Mouse (Mus musculus) frontal cortex, postnatal 25 days (tissue): Measurements from ENCODE around the gene Ccnd2.

Experiments
- DNase-seq, 2 experiments: peaks; one replicate each; pipeline ENCODE4 v3.0.0; 2022; ENCODE audit warnings: low spot score in 2 of 2

The Ccnd2 gene

GRCm38 (mm10) chr6:127108368-127109060 lies 43.5 kb downstream of the Ccnd2 start:
- DNase-seq, result no peak

GRCm38 (mm10) chr6:127107413-127107812 lies 44.6 kb downstream of the Ccnd2 start:
- DNase-seq, result no peak

- DNase-seq, result no peak
Measured at GRCm38 (mm10) chr6:127106726-127107125, 45.3 kb downstream of the Ccnd2 start.

DNA sequence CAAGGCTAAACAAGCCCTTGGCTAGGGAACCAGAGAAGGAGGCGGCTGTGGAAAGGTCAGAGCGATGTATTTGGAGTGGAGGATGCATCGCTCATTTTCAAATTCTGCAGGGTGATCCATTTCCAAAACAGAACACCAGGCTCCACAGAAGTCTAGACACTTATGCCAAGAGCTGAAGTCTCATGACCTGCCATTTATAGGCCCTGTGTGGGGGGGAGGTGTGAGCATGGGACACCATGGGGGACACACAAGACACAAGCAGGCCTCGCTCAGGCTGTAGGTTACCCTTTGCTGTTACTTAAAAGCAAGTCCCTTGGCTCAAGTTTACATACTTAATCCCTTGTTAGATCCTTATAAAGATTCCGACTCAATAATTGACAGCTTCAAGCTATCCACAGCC lies 45.8 kb downstream of the Ccnd2 start:
- DNase-seq, result no peak

DNA sequence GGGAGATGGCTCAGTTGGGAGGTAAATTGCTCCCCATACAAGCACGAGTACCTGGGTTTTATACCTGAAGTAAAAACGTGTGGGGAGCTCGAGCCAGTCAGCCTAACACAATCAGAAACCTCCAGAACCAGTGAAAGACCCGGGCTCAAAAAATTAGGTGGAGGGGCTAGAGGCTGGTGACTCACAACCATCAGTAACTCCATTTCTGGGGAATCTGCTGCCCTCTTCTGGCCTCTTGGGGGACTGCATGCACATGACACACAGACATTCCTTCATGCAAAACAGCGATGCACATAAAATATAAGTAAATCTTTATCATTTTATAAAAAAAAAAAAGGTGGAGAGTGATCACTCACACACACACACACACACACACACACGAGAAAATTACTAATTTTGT lies 46.9 kb downstream of the Ccnd2 start:
- peak in 1 of 2 experiments; percentile 39 for DNase-seq

DNA sequence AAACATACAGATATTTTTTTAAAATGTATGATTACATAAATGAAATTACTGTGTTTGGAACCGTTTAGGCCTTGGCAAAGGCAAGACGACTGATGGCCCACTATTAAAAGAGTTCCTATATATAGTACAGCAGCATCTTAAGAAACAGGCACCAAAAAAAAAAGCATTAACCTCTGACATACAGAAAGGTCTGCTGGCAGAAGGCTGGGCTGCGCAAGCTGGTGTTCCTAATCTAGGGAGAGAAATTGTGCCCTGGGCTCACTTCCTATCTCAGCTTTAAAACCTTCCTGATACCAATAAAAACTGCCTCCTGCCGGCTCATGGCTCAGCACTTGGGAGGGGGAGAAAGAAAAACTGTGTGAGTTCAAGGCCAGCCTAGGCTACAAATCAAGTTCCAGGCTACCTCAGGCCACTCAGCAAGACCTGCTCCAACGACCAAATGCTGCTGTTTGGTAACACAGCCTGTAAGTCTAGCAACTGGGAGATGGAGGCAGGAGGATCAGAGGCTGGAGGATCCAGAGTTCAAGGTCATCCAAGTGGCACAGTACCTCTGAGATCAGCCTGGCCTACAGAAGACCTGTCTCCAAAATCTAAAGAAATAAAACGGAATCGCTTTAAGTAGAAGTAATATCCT lies 47.5 kb downstream of the Ccnd2 start:
- no peak for DNase-seq

DNA sequence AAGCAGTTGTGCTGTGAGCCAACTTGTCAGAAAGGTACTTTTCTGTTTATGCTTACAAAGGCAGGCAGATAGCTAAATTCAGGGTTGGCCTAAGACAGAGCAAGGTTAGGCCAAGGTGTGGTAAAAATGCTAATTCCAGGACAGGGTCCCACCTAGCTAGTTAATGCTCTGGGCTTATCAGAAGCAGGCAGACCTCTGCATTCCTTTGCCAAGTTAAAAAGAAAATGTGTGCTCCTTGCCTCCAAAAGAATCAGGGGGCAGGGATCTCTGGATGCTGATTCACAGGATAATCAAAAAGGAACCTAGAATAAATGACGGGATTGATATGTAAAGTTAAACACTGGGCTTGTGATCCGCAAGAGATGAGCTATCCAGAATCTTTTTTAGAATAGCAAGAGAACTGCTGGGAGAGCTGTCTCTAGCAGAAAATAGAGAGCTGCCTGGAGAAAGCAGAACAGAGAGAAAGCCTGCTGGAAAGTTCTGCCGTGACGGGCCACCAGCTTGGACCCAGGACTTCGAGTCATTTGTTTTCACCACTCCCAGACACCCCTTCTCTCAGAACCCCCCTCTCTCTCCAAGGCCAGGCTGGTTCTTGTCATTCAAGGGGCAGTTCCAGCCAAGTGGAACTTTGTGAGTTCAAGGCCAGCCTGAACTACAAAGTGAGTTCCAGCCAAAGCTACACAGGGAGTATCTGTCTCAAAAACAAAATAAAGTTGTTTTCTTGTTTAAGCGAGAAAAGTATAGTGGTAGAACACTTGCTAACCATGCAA lies 48.3 kb downstream of the Ccnd2 start:
- DNase-seq, result no peak

- DNase-seq, result no peak
Measured at GRCm38 (mm10) chr6:127094565-127094964, 57.4 kb downstream of the Ccnd2 start.

GRCm38 (mm10) chr6:127086739-127087138 lies 65.3 kb downstream of the Ccnd2 start:
- peak in 1 of 2 experiments; percentile 46 for DNase-seq

DNA sequence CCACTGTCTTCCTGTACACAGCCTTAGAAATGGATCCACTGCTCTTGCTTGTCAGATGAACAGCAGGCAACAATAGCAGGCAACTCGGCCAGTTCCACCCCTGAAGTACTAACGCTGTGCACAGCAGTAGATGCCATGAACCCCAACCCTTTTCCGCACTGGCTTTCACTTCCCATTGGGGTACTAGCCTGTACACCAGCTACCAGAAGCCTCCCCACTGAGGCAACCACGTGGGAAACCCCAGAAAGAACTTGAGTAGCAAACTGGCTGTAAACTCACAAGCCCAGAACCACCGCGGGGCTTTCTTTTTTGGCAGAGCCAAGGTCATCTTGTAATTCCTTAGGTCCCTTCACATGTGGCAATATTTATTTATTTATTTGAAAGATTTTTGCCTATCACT lies 70.2 kb downstream of the Ccnd2 start:
- no peak for DNase-seq

- peak; percentile 63 to 68 for DNase-seq
Measured at GRCm38 (mm10) chr6:127079867-127080731, 71.9 kb downstream of the Ccnd2 start.
